Mouse (Mus musculus) testis, postnatal 14 days (tissue): ENCODE data around the gene Pkdrej.
A peak's percentile ranks its signal among the peaks of the same experiment; 100 is the strongest.
"Not testable (repeated sequence)": the region's sequence is repeated elsewhere in the genome, so short reads cannot be mapped to it uniquely, and the experiment has no call there.

Source experiments
- DNase-seq: peaks from one replicate; pipeline ENCODE4 v3.0.0; 2021; ENCODE audit warnings: low spot score

Pkdrej gene

GRCm38 (mm10) chr15:85810462-85810805 is 11.1 kb downstream of the Pkdrej start:
- no peak for DNase-seq

- no peak for DNase-seq
Observed at GRCm38 (mm10) chr15:85809091-85809490, 12.4 kb downstream of the Pkdrej start.

GRCm38 (mm10) chr15:85808434-85808833 is 13.1 kb downstream of the Pkdrej start:
- DNase-seq: no peak

GRCm38 (mm10) chr15:85808031-85808430 is 13.5 kb downstream of the Pkdrej start:
- no peak for DNase-seq

GRCm38 (mm10) chr15:85807404-85807803 is 14.1 kb downstream of the Pkdrej start:
- no peak for DNase-seq

- DNase-seq: no peak
Observed at GRCm38 (mm10) chr15:85806886-85807285, 14.6 kb downstream of the Pkdrej start.

GRCm38 (mm10) chr15:85802931-85803330 is 18.6 kb downstream of the Pkdrej start:
- no peak for DNase-seq

- DNase-seq: no peak
Observed at GRCm38 (mm10) chr15:85798676-85799075, 22.9 kb downstream of the Pkdrej start.

- DNase-seq: no peak
Observed at GRCm38 (mm10) chr15:85795516-85795915, 26.0 kb downstream of the Pkdrej start.

GRCm38 (mm10) chr15:85792819-85793218 is 28.7 kb downstream of the Pkdrej start:
- DNase-seq: no peak

- DNase-seq: no peak
Observed at GRCm38 (mm10) chr15:85791449-85791848, 30.1 kb downstream of the Pkdrej start.

- DNase-seq: no peak
Observed at GRCm38 (mm10) chr15:85788633-85789032, 32.9 kb downstream of the Pkdrej start.

- no peak for DNase-seq
Observed at GRCm38 (mm10) chr15:85788051-85788450, 33.5 kb downstream of the Pkdrej start.

GRCm38 (mm10) chr15:85787482-85787881 is 34.1 kb downstream of the Pkdrej start:
- no peak for DNase-seq

GRCm38 (mm10) chr15:85786711-85787110 is 34.8 kb downstream of the Pkdrej start:
- no peak for DNase-seq

GRCm38 (mm10) chr15:85784341-85784740 is 37.2 kb downstream of the Pkdrej start:
- DNase-seq: no peak

GRCm38 (mm10) chr15:85783146-85783545 is 38.4 kb downstream of the Pkdrej start:
- no peak for DNase-seq

- not testable (repeated sequence) for DNase-seq
Observed at GRCm38 (mm10) chr15:85778891-85779290, 42.6 kb downstream of the Pkdrej start.

- peak; percentile 68 for DNase-seq
Observed at GRCm38 (mm10) chr15:85776771-85777170, 44.8 kb downstream of the Pkdrej start.

- no peak for DNase-seq
Observed at GRCm38 (mm10) chr15:85776241-85776640, 45.3 kb downstream of the Pkdrej start.

- no peak for DNase-seq
Observed at GRCm38 (mm10) chr15:85775001-85775400, 46.5 kb downstream of the Pkdrej start.

GRCm38 (mm10) chr15:85774419-85774818 is 47.1 kb downstream of the Pkdrej start:
- no peak for DNase-seq

- no peak for DNase-seq
Observed at GRCm38 (mm10) chr15:85772146-85772740, 49.3 kb downstream of the Pkdrej start.

- DNase-seq: no peak
Observed at GRCm38 (mm10) chr15:85771306-85772121, 50.0 kb downstream of the Pkdrej start.
